Mouse (Mus musculus): ENCODE results near the gene Tmem81. TPM values are rescaled to one million over a fixed set of nuclear protein-coding genes. Genes with fewer than 3 reads are reported as not detected.
A peak's percentile ranks its signal among the peaks of the same experiment; 100 is the strongest.

Tmem81 gene
- polyA plus RNA-seq, 2 experiments, result 1.8 to 3.5 TPM

- no peaks in the 10 kb centered on the region for H3K36me3 ChIP-seq (ENCODE audit: control insufficient read depth, insufficient read depth, low read length)
- no peak overlapping the region for H3K9ac ChIP-seq (ENCODE audit: low read depth, low read length, severe bottlenecking)
- TF ChIP-seq POLR2A (IDR thresholded peaks at IDR 0.05; ENCODE audit: borderline replicate concordance, extremely low read depth, insufficient read depth, insufficient read length), result no peak
- no peaks in the 10 kb centered on the region for H3K4me1 ChIP-seq (ENCODE audit: control insufficient read depth, insufficient read depth, low read length)
- no peak overlapping the region for H3K4me2 ChIP-seq (replicated peaks; ENCODE audit: low read depth, low read length, severe bottlenecking)
- ATAC-seq (ENCODE audit: low FRiP score, low read depth) (no peak), DNase-seq (ENCODE audit: low spot score) (no peak)
- H3K27ac ChIP-seq (replicated peaks; ENCODE audit: low read depth, low read length), result no peak overlapping the region
- H3K4me3 ChIP-seq (replicated peaks; ENCODE audit: low read length), result no peak overlapping the region
- no peaks in the 10 kb centered on the region for H3K27me3 ChIP-seq (ENCODE audit: control insufficient read depth, insufficient read depth, low read length)
- 80% methylated on average over 17 of the region's 18 CpGs for WGBS
- H3K9me3 ChIP-seq (ENCODE audit: control insufficient read depth, low read length), result no peaks in the 10 kb centered on the region
Measured at GRCm38 (mm10) chr1:132518621-132519020, 12.6 kb downstream of the Tmem81 start.

DNA sequence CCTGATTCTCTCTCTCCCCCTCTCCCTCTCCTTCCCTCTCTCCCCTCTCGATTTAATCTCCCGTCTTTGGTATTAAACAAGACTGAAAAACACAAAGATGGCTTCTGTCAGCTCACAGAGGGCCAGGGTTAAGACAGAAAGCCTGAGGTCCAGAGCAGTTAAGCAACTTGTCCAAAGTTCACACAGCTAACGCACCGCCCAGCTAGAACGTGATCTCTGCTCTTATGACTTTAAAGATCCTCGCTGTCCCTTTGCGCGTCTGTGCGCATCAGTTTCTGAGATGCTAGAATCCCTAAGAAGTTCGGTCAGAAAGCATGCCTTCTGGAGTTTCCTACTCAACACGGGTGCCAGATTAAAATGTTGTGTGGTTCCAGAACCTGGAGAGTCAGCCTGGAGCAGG is 13.7 kb downstream of the Tmem81 start:
- no peaks in the 10 kb centered on the region for H3K9me3 ChIP-seq (ENCODE audit: control insufficient read depth, low read length)
- DNase-seq (ENCODE audit: low spot score) (no peak), ATAC-seq (ENCODE audit: low FRiP score, low read depth) (no peak)
- no peaks in the 10 kb centered on the region for H3K4me1 ChIP-seq (ENCODE audit: control insufficient read depth, insufficient read depth, low read length)
- H3K4me2 ChIP-seq (replicated peaks; ENCODE audit: low read depth, low read length, severe bottlenecking), result no peak overlapping the region
- no peaks in the 10 kb centered on the region for H3K36me3 ChIP-seq (ENCODE audit: control insufficient read depth, insufficient read depth, low read length)
- H3K27ac ChIP-seq (replicated peaks; ENCODE audit: low read depth, low read length), result no peak overlapping the region
- no peak for TF ChIP-seq POLR2A (IDR thresholded peaks at IDR 0.05; ENCODE audit: borderline replicate concordance, extremely low read depth, insufficient read depth, insufficient read length)
- H3K9ac ChIP-seq (ENCODE audit: low read depth, low read length, severe bottlenecking), result no peak overlapping the region
- no peaks in the 10 kb centered on the region for H3K27me3 ChIP-seq (ENCODE audit: control insufficient read depth, insufficient read depth, low read length)
- no peak overlapping the region for H3K4me3 ChIP-seq (replicated peaks; ENCODE audit: low read length)
- WGBS, result 91% methylated on average over 11 of the region's 11 CpGs

GRCm38 (mm10) chr1:132520764-132521163 is 14.7 kb downstream of the Tmem81 start:
- H3K9ac ChIP-seq (ENCODE audit: low read depth, low read length, severe bottlenecking), result no peak overlapping the region
- H3K36me3 ChIP-seq (ENCODE audit: control insufficient read depth, insufficient read depth, low read length), result no peaks in the 10 kb centered on the region
- H3K27me3 ChIP-seq (ENCODE audit: control insufficient read depth, insufficient read depth, low read length), result no peaks in the 10 kb centered on the region
- no peak overlapping the region for H3K4me3 ChIP-seq (replicated peaks; ENCODE audit: low read length)
- no peak for TF ChIP-seq POLR2A (IDR thresholded peaks at IDR 0.05; ENCODE audit: borderline replicate concordance, extremely low read depth, insufficient read depth, insufficient read length)
- no peaks in the 10 kb centered on the region for H3K9me3 ChIP-seq (ENCODE audit: control insufficient read depth, low read length)
- H3K4me1 ChIP-seq (ENCODE audit: control insufficient read depth, insufficient read depth, low read length), result no peaks in the 10 kb centered on the region
- 0% methylated on average over 1 of the region's 6 CpGs for WGBS
- DNase-seq (ENCODE audit: low spot score) (peak; percentile 48), ATAC-seq (ENCODE audit: low FRiP score, low read depth) (0 out of 2 replicates have a peak, but pooled peaks have one; percentile 63)
- H3K27ac ChIP-seq (replicated peaks; ENCODE audit: low read depth, low read length), result no peak overlapping the region
- H3K4me2 ChIP-seq (replicated peaks; ENCODE audit: low read depth, low read length, severe bottlenecking), result no peak overlapping the region

GRCm38 (mm10) chr1:132523048-132523447 is 17.0 kb downstream of the Tmem81 start:
- Histone ChIP-seq H3K27me3 (ENCODE audit: control insufficient read depth, insufficient read depth, low read length) (no peaks in the 10 kb centered on the region), H3K9me3 (ENCODE audit: control insufficient read depth, low read length) (no peaks in the 10 kb centered on the region), H3K4me1 (ENCODE audit: control insufficient read depth, insufficient read depth, low read length) (0 out of 2 replicates have a peak, but pooled peaks cover 3% of the 10 kb centered on the region), H3K27ac (replicated peaks; ENCODE audit: low read depth, low read length) (no peak overlapping the region), H3K4me3 (replicated peaks; ENCODE audit: low read length) (no peak overlapping the region), H3K9ac (ENCODE audit: low read depth, low read length, severe bottlenecking) (no peak overlapping the region), H3K36me3 (ENCODE audit: control insufficient read depth, insufficient read depth, low read length) (no peaks in the 10 kb centered on the region), H3K4me2 (replicated peaks; ENCODE audit: low read depth, low read length, severe bottlenecking) (no peak overlapping the region)
- DNase-seq (ENCODE audit: low spot score) (no peak), ATAC-seq (ENCODE audit: low FRiP score, low read depth) (no peak)
- TF ChIP-seq POLR2A (IDR thresholded peaks at IDR 0.05; ENCODE audit: borderline replicate concordance, extremely low read depth, insufficient read depth, insufficient read length), result no peak
- WGBS, result 78% methylated on average over 8 of the region's 8 CpGs

DNA sequence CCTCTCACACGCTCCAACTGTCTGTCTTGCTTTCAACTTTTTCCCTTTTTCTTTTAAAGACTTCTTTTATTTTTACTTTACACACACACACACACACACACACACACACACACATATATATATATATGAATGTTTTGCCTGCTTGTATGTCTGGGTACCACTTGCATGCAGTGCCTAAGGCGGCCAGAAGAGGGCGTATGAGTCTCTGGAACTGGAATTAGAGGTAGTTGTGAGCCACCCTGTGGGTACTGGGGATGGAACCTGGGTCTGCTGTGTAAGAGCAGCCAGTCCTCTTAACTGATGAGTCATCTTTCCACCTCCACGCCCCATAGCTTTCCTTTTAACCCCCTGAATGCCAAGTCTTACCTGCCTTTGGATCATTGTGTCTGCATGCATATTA is 17.9 kb downstream of the Tmem81 start:
- 28% methylated on average over 4 of the region's 4 CpGs for WGBS
- TF ChIP-seq POLR2A (IDR thresholded peaks at IDR 0.05; ENCODE audit: borderline replicate concordance, extremely low read depth, insufficient read depth, insufficient read length), result no peak
- no peak overlapping the region for H3K9ac ChIP-seq (ENCODE audit: low read depth, low read length, severe bottlenecking)
- ATAC-seq (ENCODE audit: low FRiP score, low read depth) (no peak), DNase-seq (ENCODE audit: low spot score) (no peak)
- H3K4me1 ChIP-seq (ENCODE audit: control insufficient read depth, insufficient read depth, low read length), result 0 out of 2 replicates have a peak, but pooled peaks cover 3% of the 10 kb centered on the region
- H3K4me3 ChIP-seq (replicated peaks; ENCODE audit: low read length), result no peak overlapping the region
- H3K36me3 ChIP-seq (ENCODE audit: control insufficient read depth, insufficient read depth, low read length), result no peaks in the 10 kb centered on the region
- H3K4me2 ChIP-seq (replicated peaks; ENCODE audit: low read depth, low read length, severe bottlenecking), result no peak overlapping the region
- no peaks in the 10 kb centered on the region for H3K27me3 ChIP-seq (ENCODE audit: control insufficient read depth, insufficient read depth, low read length)
- H3K27ac ChIP-seq (replicated peaks; ENCODE audit: low read depth, low read length), result no peak overlapping the region
- H3K9me3 ChIP-seq (ENCODE audit: control insufficient read depth, low read length), result no peaks in the 10 kb centered on the region

GRCm38 (mm10) chr1:132525832-132526231 is 19.8 kb downstream of the Tmem81 start:
- peak; percentile 38; the same call in 1 of the 2 replicates for ATAC-seq (ENCODE audit: low FRiP score, low read depth)

More at GRCm38 (mm10) chr1:132525832-132526231, 19.8 kb downstream of the Tmem81 start:
- peak; percentile 80 for DNase-seq (ENCODE audit: low spot score)
- Histone ChIP-seq H3K27ac (replicated peaks; ENCODE audit: low read depth, low read length) (no peak overlapping the region), H3K4me1 (ENCODE audit: control insufficient read depth, insufficient read depth, low read length) (peaks cover 7% of the 10 kb centered on the region), H3K9ac (ENCODE audit: low read depth, low read length, severe bottlenecking) (peak overlapping the region; percentile 41; the same call in 1 of the 2 replicates), H3K36me3 (ENCODE audit: control insufficient read depth, insufficient read depth, low read length) (no peaks in the 10 kb centered on the region), H3K4me2 (replicated peaks; ENCODE audit: low read depth, low read length, severe bottlenecking) (no peak overlapping the region), H3K27me3 (ENCODE audit: control insufficient read depth, insufficient read depth, low read length) (no peaks in the 10 kb centered on the region), H3K9me3 (ENCODE audit: control insufficient read depth, low read length) (no peaks in the 10 kb centered on the region), H3K4me3 (replicated peaks; ENCODE audit: low read length) (no peak overlapping the region)
- no peak for TF ChIP-seq POLR2A (IDR thresholded peaks at IDR 0.05; ENCODE audit: borderline replicate concordance, extremely low read depth, insufficient read depth, insufficient read length)
- WGBS, result 6% methylated on average over 10 of the region's 10 CpGs
